Mouse (Mus musculus): Measurements from ENCODE around the gene Grk6. TPM values are rescaled to one million over a fixed set of nuclear protein-coding genes. Genes with fewer than 3 reads are reported as not detected.
A peak's percentile ranks its signal among the peaks of the same experiment; 100 is the strongest.
"Not testable (repeated sequence)": the region's sequence is repeated elsewhere in the genome, so short reads cannot be mapped to it uniquely, and the experiment has no call there.

Gene Grk6
- polyA plus RNA-seq, 1 experiment, result 8.4 TPM

DNA sequence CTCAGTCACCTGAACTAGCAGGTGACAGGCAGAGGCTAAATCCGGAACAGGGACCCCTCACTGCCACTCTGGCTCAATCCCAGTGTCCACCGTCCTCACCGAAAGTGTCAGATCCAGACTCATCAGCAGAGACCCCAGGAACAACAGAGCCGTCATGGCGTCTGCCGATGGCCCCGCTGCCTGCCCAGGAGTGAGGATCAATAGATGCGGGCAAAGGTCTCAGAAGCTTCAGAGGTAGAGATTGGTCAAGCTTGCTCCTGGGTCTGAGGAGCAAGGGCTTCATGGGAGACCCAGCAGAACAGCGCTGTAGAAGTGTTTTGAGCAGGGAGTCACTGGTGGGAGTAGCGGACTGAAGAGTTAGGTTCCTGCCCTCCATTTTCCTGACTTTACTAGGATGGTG lies 18.3 kb upstream of the Grk6 start, which contains the start of gene F12:
Gene F12 (minus strand): TSS at position 181 of the 400 bp plus-strand sequence.
- Histone ChIP-seq H3K27ac (ENCODE audit: control insufficient read depth, insufficient read depth, low read depth, low read length) (no peak within 1 kb of the TSS), H3K36me3 (ENCODE audit: control insufficient read depth, insufficient read depth, low read length) (no peaks in the 10 kb centered on the region), H3K27me3 (ENCODE audit: control insufficient read depth, insufficient read depth, low read length) (no peaks in the 10 kb centered on the region), H3K4me1 (ENCODE audit: control insufficient read depth, insufficient read depth, low read length) (peaks cover 4% of the 10 kb centered on the region), H3K4me3 (ENCODE audit: control insufficient read depth, low read depth, low read length) (no peak within 1 kb of the TSS)
- no peak for TF ChIP-seq POLR2A (IDR thresholded peaks at IDR 0.05; ENCODE audit: control insufficient read depth, low read depth, low read length)
- TF ChIP-seq CTCF (IDR thresholded peaks at IDR 0.05; ENCODE audit: control insufficient read depth, insufficient read depth, insufficient replicate concordance, low read depth, low read length), result no peak

DNA sequence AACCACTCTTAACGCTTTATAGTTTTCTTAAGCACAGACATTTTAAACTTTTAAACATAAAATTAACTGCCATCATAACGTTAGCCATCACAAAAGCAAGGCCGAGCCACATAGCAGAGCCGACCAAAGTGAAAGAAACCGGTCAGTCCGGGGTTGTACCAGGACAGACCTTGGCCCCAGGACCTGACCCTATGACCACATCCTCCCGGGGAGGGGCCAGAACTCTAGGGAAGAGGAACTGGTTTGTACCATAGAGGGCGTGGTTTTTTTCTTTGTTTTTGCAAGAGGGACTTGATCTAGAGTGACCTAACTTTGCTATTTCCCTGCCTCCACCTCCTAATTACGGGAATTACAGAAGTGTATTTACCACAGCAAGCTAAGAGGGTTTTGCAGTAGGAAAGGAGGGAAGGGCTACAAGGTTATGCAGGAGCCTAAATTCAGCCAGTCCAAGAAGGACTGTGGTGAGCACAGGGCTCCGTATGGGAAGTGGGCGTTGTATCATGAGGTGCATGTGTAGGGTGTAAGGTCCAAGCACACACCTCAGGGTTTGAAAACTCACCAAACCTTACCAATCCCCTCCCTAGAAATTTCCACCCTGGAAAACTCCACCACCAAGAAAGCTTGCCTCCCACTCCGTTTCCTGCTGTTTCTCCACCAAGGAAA lies 15.5 kb upstream of the Grk6 start:
- TF ChIP-seq POLR2A (IDR thresholded peaks at IDR 0.05; ENCODE audit: control insufficient read depth, low read depth, low read length), result no peak
- TF ChIP-seq CTCF (IDR thresholded peaks at IDR 0.05; ENCODE audit: control insufficient read depth, insufficient read depth, insufficient replicate concordance, low read depth, low read length), result no peak
- H3K27ac ChIP-seq (ENCODE audit: control insufficient read depth, insufficient read depth, low read depth, low read length), result peak overlapping the region; percentile 85
- no peaks in the 10 kb centered on the region for H3K36me3 ChIP-seq (ENCODE audit: control insufficient read depth, insufficient read depth, low read length)
- no peak overlapping the region for H3K4me3 ChIP-seq (ENCODE audit: control insufficient read depth, low read depth, low read length)
- peaks cover 3% of the 10 kb centered on the region; the same call in 1 of the 2 replicates for H3K4me1 ChIP-seq (ENCODE audit: control insufficient read depth, insufficient read depth, low read length)
- no peaks in the 10 kb centered on the region for H3K27me3 ChIP-seq (ENCODE audit: control insufficient read depth, insufficient read depth, low read length)

DNA sequence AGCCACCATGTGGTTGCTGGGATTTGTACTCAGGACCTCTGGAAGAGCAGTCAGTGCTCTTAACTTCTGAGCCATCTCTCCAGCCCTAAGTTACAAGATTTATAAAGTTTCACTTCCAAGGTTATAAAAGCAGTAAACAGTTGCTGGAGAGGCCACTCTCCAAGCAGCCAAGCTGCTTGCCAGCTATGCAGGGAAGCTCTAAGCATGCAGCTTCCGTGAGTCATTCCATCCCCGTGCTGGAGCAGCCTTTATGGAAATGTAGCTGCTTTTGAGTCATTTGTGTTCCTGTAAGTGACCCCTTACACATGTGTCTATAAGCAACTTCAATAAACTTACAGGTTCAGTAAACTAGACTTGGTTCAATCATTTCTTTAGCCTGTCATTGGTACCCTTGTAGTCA lies 14.3 kb upstream of the Grk6 start:
- H3K4me3 ChIP-seq (ENCODE audit: control insufficient read depth, low read depth, low read length), result no peak overlapping the region
- TF ChIP-seq CTCF (IDR thresholded peaks at IDR 0.05; ENCODE audit: control insufficient read depth, insufficient read depth, insufficient replicate concordance, low read depth, low read length) (no peak), POLR2A (IDR thresholded peaks at IDR 0.05; ENCODE audit: control insufficient read depth, low read depth, low read length) (no peak)
- no peak overlapping the region for H3K27ac ChIP-seq (ENCODE audit: control insufficient read depth, insufficient read depth, low read depth, low read length)
- H3K36me3 ChIP-seq (ENCODE audit: control insufficient read depth, insufficient read depth, low read length), result no peaks in the 10 kb centered on the region
- peaks cover 3% of the 10 kb centered on the region; the same call in 1 of the 2 replicates for H3K4me1 ChIP-seq (ENCODE audit: control insufficient read depth, insufficient read depth, low read length)
- no peaks in the 10 kb centered on the region for H3K27me3 ChIP-seq (ENCODE audit: control insufficient read depth, insufficient read depth, low read length)

DNA sequence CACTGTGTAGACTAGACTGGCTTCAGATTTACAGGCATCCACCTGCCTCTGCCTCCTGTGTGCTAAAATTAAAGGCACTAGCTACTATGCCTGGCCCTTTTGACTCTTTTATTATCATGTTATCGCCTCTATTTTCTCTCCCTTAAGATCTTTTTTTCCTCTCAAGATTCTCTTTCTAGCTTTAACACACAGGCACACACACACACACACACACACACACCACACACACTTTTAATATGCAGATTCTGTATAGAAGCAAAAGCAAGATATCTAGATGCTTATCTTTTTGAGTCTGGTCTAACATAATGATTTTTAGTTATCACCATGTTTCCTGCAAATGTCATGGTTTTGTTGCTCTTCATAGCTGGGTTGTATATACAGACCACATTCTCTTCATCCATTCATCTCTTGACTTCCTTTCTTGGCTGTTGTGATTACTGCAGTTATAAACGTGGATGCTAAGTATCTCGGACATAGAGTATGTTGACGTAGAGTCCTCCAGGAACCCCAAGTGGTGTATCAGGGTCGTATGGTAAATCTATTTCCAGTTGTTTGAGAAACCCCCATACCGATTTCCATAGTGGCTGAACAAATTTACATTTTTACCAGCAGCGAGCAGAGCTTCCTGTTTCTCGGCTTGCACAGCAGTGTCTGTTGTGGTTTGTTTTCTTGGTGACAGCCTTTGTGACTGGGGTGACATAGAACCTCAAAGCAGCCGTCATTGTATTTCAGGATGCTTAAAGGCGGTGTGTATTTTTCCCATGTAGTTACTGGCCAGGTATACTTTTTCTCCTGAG lies 12.8 kb upstream of the Grk6 start:
- TF ChIP-seq POLR2A (IDR thresholded peaks at IDR 0.05; ENCODE audit: control insufficient read depth, low read depth, low read length), result no peak
- TF ChIP-seq CTCF (IDR thresholded peaks at IDR 0.05; ENCODE audit: control insufficient read depth, insufficient read depth, insufficient replicate concordance, low read depth, low read length), result no peak
- Histone ChIP-seq H3K36me3 (ENCODE audit: control insufficient read depth, insufficient read depth, low read length) (no peaks in the 10 kb centered on the region), H3K27ac (ENCODE audit: control insufficient read depth, insufficient read depth, low read depth, low read length) (no peak overlapping the region), H3K4me1 (ENCODE audit: control insufficient read depth, insufficient read depth, low read length) (peaks cover 3% of the 10 kb centered on the region; the same call in 1 of the 2 replicates), H3K4me3 (ENCODE audit: control insufficient read depth, low read depth, low read length) (no peak overlapping the region), H3K27me3 (ENCODE audit: control insufficient read depth, insufficient read depth, low read length) (no peaks in the 10 kb centered on the region)

DNA sequence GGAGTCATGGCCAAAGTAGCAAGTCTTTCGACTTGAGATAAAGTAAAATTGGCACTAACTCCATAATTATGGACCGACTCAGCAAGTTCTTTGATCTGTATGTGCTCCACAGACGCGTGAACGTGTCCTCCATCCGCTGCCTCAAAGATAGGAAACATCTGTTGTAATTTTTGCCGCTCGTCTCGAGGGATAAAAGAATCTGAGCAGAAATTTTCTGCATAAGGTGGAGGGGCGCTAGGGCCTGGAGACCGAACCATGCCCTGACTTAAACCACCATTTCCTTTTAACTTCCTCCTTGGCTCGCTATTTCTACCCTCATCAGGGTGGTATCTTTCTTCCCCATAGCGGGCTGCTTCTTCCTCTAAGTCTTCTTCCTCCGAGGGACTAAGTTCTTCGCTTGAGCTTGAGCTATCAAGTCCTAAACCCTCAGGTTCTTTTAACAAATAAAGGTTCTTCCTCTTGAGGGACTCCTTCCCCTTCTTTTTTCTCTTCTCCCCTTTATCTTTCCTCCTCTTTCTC lies 7.7 kb upstream of the Grk6 start:
- not testable (repeated sequence) for H3K36me3 ChIP-seq (ENCODE audit: control insufficient read depth, insufficient read depth, low read length); H3K4me3 ChIP-seq (ENCODE audit: control insufficient read depth, low read depth, low read length); H3K27me3 ChIP-seq (ENCODE audit: control insufficient read depth, insufficient read depth, low read length); H3K27ac ChIP-seq (ENCODE audit: control insufficient read depth, insufficient read depth, low read depth, low read length); H3K4me1 ChIP-seq (ENCODE audit: control insufficient read depth, insufficient read depth, low read length)

DNA sequence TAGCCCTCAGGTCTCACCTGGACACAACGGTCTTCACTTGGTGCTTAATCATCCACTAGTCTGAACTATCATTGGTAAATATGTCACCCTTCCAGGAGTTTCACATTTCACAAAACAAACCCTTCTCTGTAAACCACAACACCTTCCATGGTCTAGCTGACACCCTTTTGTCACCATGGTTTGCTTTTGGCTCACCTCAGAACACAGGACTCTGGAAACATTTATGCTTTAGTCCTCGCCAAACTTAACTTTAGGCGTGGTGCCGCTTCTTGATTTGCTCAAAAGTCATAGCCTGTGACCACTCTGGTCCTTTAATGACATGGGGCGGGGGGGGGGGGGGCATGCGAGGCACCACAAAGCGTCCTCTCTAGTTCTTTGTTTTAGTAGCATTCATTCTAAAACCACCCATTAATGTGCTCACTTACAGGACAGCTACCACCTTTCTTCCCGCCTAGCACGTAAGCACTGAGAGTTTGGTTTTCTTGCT lies 1.0 kb upstream of the Grk6 start:
- no peak overlapping the region for H3K4me3 ChIP-seq (ENCODE audit: control insufficient read depth, low read depth, low read length)
- H3K27ac ChIP-seq (ENCODE audit: control insufficient read depth, insufficient read depth, low read depth, low read length), result no peak overlapping the region
- H3K36me3 ChIP-seq (ENCODE audit: control insufficient read depth, insufficient read depth, low read length), result no peaks in the 10 kb centered on the region
- no peaks in the 10 kb centered on the region for H3K27me3 ChIP-seq (ENCODE audit: control insufficient read depth, insufficient read depth, low read length)
- TF ChIP-seq POLR2A (IDR thresholded peaks at IDR 0.05; ENCODE audit: control insufficient read depth, low read depth, low read length) (no peak), CTCF (IDR thresholded peaks at IDR 0.05; ENCODE audit: control insufficient read depth, insufficient read depth, insufficient replicate concordance, low read depth, low read length) (no peak)
- H3K4me1 ChIP-seq (ENCODE audit: control insufficient read depth, insufficient read depth, low read length), result peaks cover 12% of the 10 kb centered on the region

DNA sequence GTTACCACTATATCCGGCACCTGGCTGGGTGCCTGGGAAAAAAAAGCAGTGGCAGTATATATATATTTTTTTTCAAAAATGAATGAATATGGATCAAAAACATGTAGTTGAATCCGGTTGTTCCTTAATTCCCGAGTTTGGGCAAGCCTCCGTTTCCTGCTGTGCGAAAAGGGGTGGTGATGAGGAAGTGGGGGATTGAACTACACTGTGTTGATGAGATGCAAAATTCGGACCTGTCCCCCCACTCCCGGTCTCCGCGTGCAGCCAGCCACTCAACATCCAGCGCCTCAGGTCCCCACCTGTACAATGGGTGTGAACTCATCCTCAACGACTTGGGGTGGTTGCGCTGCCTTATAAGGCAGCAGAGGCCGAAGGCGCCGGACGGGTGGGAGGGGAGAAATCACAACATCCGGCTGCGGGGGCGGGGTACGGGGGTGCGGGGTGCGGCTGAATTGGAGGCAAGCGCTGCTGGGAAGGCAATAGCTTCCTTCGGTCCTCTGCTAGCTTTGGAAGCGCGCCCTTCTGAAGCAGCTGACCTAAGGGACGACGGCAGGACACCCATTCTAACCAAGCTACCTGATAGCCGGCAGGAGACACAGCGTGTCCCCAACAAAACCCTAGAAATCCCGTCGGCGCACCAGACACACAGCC lies 461 bp upstream of the Grk6 start:
- Histone ChIP-seq H3K4me1 (ENCODE audit: control insufficient read depth, insufficient read depth, low read length) (peaks cover 12% of the 10 kb centered on the region), H3K36me3 (ENCODE audit: control insufficient read depth, insufficient read depth, low read length) (no peaks in the 10 kb centered on the region), H3K27me3 (ENCODE audit: control insufficient read depth, insufficient read depth, low read length) (no peaks in the 10 kb centered on the region), H3K4me3 (ENCODE audit: control insufficient read depth, low read depth, low read length) (peak overlapping the region; percentile 90), H3K27ac (ENCODE audit: control insufficient read depth, insufficient read depth, low read depth, low read length) (peak overlapping the region; percentile 72)
- TF ChIP-seq CTCF (IDR thresholded peaks at IDR 0.05; ENCODE audit: control insufficient read depth, insufficient read depth, insufficient replicate concordance, low read depth, low read length) (no peak), POLR2A (IDR thresholded peaks at IDR 0.05; ENCODE audit: control insufficient read depth, low read depth, low read length) (peak; percentile 77)

Data from testis, adult 2 months (tissue).